Comparison of ENCODE assay signal across 8 mouse cellular contexts in genomic region chr8:117256292-117256938, GRCm38 (mm10). TPM values are rescaled to one million over a fixed set of nuclear protein-coding genes. Genes with fewer than 3 reads are reported as not detected.
DNase-seq lines count a peak whose midpoint lies in the region; ATAC-seq lines count a peak whose summit lies in the region.

No protein-coding gene starts in this region.

- peak overlapping the region; percentile 90 to 95 for H3K4me3 ChIP-seq in heart, embryonic 14.5 days (ENCODE audit: control insufficient read depth in 1 of 2, insufficient read depth in 1 of 2, low read depth in 1 of 2, low read length in 2 of 2)
- H3K4me3 ChIP-seq in liver, embryonic 13.5 days (replicated peaks) = peak overlapping the region; percentile 98
- peak overlapping the region; percentile 85 for H3K4me3 ChIP-seq in stomach, embryonic 14.5 days (ENCODE audit: low read depth, low read length)

- H3K4me2 ChIP-seq in heart, embryonic 14.5 days (ENCODE audit: low read length) = peak overlapping the region; percentile 94
- H3K4me2 ChIP-seq in liver, embryonic 13.5 days = peak overlapping the region; percentile 96
- H3K4me2 ChIP-seq in stomach, embryonic 14.5 days (replicated peaks; ENCODE audit: low read depth, low read length) = peak overlapping the region; percentile 68

- DNase-seq in c-Kit-negative CD71-positive TER-119-positive erythroid progenitor cells, embryonic 14.5 days (ENCODE audit: low read depth, low spot score) = peak; percentile 78
- peak; percentile 55 for DNase-seq in fibroblast of lung, adult 2 months (ENCODE audit: low read depth)
- peak; percentile 97 for DNase-seq in kidney, postnatal 14 days
- DNase-seq in liver, embryonic 13.5 days = peak; percentile 93
- peak; percentile 91 to 93 for DNase-seq in natural killer cell, adult 2 months (ENCODE audit: low spot score in 2 of 2)

- H3K36me3 ChIP-seq in heart, embryonic 14.5 days (ENCODE audit: control insufficient read depth, insufficient read depth, low read length) = no peaks in the 10 kb centered on the region
- H3K36me3 ChIP-seq in liver, embryonic 13.5 days = no peaks in the 10 kb centered on the region
- H3K36me3 ChIP-seq in stomach, embryonic 14.5 days (ENCODE audit: control insufficient read depth, insufficient read depth, low read length) = no peaks in the 10 kb centered on the region

- peak overlapping the region in 1 of 2 experiments; percentile 80; a peak in 2 of 4 replicates for H3K27ac ChIP-seq in heart, embryonic 14.5 days (replicated peaks in 1 of 2; ENCODE audit: control insufficient read depth in 1 of 2, insufficient read depth in 1 of 2, low read depth in 2 of 2, low read length in 2 of 2)
- H3K27ac ChIP-seq in liver, embryonic 13.5 days = peak overlapping the region; percentile 89
- H3K27ac ChIP-seq in stomach, embryonic 14.5 days (ENCODE audit: low read length) = peak overlapping the region; percentile 87

- H3K9me3 ChIP-seq in heart, embryonic 14.5 days (ENCODE audit: control insufficient read depth, low read length) = no peaks in the 10 kb centered on the region
- H3K9me3 ChIP-seq in liver, embryonic 13.5 days (replicated peaks) = peaks cover 4% of the 10 kb centered on the region; the same call in 1 of the 2 replicates
- no peaks in the 10 kb centered on the region for H3K9me3 ChIP-seq in stomach, embryonic 14.5 days (ENCODE audit: control insufficient read depth, low read depth, low read length)

- no peaks in the 10 kb centered on the region for H3K27me3 ChIP-seq in heart, embryonic 14.5 days (ENCODE audit: control insufficient read depth, insufficient read depth, low read length)
- H3K27me3 ChIP-seq in liver, embryonic 13.5 days = no peaks in the 10 kb centered on the region
- H3K27me3 ChIP-seq in stomach, embryonic 14.5 days (ENCODE audit: control insufficient read depth, insufficient read depth, low read length) = no peaks in the 10 kb centered on the region

- peak overlapping the region; percentile 91 for H3K9ac ChIP-seq in heart, embryonic 14.5 days (ENCODE audit: low read length)
- peak overlapping the region; percentile 98 for H3K9ac ChIP-seq in liver, embryonic 13.5 days
- peak overlapping the region; percentile 98 for H3K9ac ChIP-seq in stomach, embryonic 14.5 days (replicated peaks; ENCODE audit: low read depth, low read length)

- under 1% methylated on average over 67 of the region's 92 CpGs for WGBS in heart, embryonic 14.5 days
- WGBS in liver, embryonic 13.5 days (ENCODE audit: insufficient replicate concordance) = under 1% methylated on average over 55 of the region's 92 CpGs
- under 1% methylated on average over 52 of the region's 92 CpGs for WGBS in stomach, embryonic 14.5 days

- H3K4me1 ChIP-seq in heart, embryonic 14.5 days (ENCODE audit: control insufficient read depth in 2 of 2, insufficient read depth in 2 of 2, low read length in 2 of 2) = peaks cover 18 to 27% of the 10 kb centered on the region in 2 experiments
- peaks cover 57% of the 10 kb centered on the region for H3K4me1 ChIP-seq in liver, embryonic 13.5 days (replicated peaks)
- H3K4me1 ChIP-seq in stomach, embryonic 14.5 days (ENCODE audit: control insufficient read depth, insufficient read depth, low read length) = peaks cover 30% of the 10 kb centered on the region

- peak; percentile 68 for ATAC-seq in CD4-positive, CD25-positive, alpha-beta regulatory T cell, adult 4 months
- peak; percentile 91 for ATAC-seq in heart, embryonic 14.5 days (ENCODE audit: insufficient number of reproducible peaks, insufficient read depth, low FRiP score, low read depth)
- ATAC-seq in liver, embryonic 13.5 days (ENCODE audit: low read depth) = peak; percentile 91
- ATAC-seq in stomach, embryonic 14.5 days (ENCODE audit: insufficient number of reproducible peaks, insufficient read depth, low FRiP score, low read depth) = peak; percentile 92

RNA-seq across cellular contexts. Expression of gene Cmip, which starts 0.4 kb away (rescaled TPM):
- 10 to 100 TPM; 28.6 to 31.0 TPM for polyA plus RNA-seq in CD4-positive, CD25-positive, alpha-beta regulatory T cell, adult 4 months (2017; shearing (Covaris generic))
- polyA plus RNA-seq in heart, embryonic 14.5 days (2014; fragmentation: Nextera tagmentation; extraction: Ambion mirVana) = 13.0 and 13.3 TPM in 2 replicates
- 5.8 and 6.7 TPM in 2 replicates for polyA plus RNA-seq in liver, embryonic 13.5 days (2015; fragmentation: Nextera tagmentation; extraction: Ambion mirVana)
- 18.6 and 21.6 TPM in 2 replicates for polyA plus RNA-seq in stomach, embryonic 14.5 days (2014; fragmentation: Nextera tagmentation; extraction: Ambion mirVana)
